Mouse (Mus musculus) bone marrow, adult 2 months (tissue): ENCODE measurements at regions not wholly inside any gene's neighbourhood (a gene's known extent, or its start where the extent isn't known, plus 50 kb on each side); places are given as distances from the start of the nearest gene placed in this dataset.

ENCODE experiments used
- CTCF ChIP-seq: fragments of 200-500 bp; IDR thresholded peaks from 2 replicates; pipeline ENCODE4 v1.5.1; 2011; ENCODE audit warnings: low read length, control low read depth; ENCODE audit not compliant: control insufficient read depth, insufficient read depth
- POLR2A ChIP-seq: fragments of 200-500 bp; IDR thresholded peaks from 2 replicates; pipeline ENCODE4 v1.6.1; 2011; ENCODE audit warnings: low read depth, mild to moderate bottlenecking, control low read depth, low read length, borderline replicate concordance; ENCODE audit not compliant: control insufficient read depth

DNA sequence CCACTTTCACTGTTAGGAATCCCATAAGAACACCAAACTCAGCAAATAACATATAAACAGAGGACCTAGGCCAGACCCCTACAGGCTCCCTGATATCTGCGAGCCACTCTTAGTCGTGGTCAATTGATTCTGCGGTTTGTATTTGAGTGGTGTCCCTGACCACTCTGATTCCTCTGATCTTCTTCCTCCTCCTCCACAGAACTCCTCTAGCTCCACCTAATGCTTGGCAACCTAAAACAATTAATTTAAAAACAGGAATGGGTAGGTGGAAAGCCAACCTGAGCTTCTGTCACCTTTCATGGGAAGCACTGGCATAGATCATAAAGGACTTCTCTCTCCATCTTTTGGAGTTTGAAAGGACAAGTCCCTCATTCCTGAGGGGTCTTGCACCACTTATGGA lies 1316.0 kb downstream of the Gsdmc2 start:
- TF ChIP-seq POLR2A (no peak), CTCF (no peak)
